Mouse (Mus musculus) CH12F3 (cell line): ENCODE results near the gene Plcxd2.

Experiments
- in situ Hi-C: fragments of 300-500 bp; cut with MboI; formaldehyde crosslinking; loops from 2 replicates; pipeline ENCODE4 v1.14.3; 2020; ENCODE audit warnings: low sequenced_read_pairs

Plcxd2 gene

GRCm38 (mm10) chr16:45942169-45942891, 67.7 kb downstream of the Plcxd2 start:
- in situ Hi-C loops = no loop called here

DNA sequence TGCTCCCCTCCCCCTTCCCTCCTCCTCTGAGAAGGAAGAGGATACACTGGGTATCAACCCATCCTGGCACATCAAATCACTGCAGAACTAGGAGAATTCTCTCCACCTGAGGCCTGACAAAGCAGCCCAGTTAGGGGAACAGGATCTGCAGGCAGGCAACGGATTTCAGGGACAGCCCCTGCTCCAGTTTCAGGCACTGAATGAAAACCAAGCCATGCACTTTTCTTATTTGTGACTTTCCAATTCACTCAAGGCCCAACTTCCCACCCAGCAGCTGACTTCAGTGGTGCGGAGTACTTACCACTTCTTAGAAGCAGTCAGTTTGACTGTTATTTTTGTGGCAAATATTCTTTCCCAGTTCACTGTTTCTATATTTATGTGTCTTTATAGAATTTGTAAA, 69.3 kb downstream of the Plcxd2 start:
- in situ Hi-C loops = no loop called here

- in situ Hi-C loops = no loop called here
These were observed 70.6 kb downstream of the Plcxd2 start for GRCm38 (mm10) chr16:45939436-45939835.

GRCm38 (mm10) chr16:45937381-45937780, 72.6 kb downstream of the Plcxd2 start:
- in situ Hi-C loops = no loop called here

DNA sequence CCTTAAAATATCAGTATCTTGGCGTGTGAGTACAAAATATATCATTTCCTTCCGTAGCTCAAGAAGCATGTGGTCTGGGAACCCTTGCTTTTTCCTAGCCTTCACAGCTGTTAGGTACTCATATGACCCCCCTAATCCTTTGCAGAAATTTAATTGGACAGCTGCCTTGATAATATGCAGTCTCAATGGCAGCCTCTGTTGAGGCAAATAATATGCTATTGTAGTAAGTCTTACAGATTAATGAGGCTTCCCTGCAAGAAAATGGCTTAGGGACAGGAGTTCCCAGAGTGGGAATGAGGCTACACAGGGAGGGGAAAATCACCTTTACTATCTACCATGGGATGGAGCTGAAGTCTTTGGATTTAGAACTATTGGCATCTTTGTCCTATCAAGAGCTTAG, 73.5 kb downstream of the Plcxd2 start:
- in situ Hi-C loops = no loop called here

GRCm38 (mm10) chr16:45935956-45936483, 74.0 kb downstream of the Plcxd2 start:
- in situ Hi-C loops = no loop called here

DNA sequence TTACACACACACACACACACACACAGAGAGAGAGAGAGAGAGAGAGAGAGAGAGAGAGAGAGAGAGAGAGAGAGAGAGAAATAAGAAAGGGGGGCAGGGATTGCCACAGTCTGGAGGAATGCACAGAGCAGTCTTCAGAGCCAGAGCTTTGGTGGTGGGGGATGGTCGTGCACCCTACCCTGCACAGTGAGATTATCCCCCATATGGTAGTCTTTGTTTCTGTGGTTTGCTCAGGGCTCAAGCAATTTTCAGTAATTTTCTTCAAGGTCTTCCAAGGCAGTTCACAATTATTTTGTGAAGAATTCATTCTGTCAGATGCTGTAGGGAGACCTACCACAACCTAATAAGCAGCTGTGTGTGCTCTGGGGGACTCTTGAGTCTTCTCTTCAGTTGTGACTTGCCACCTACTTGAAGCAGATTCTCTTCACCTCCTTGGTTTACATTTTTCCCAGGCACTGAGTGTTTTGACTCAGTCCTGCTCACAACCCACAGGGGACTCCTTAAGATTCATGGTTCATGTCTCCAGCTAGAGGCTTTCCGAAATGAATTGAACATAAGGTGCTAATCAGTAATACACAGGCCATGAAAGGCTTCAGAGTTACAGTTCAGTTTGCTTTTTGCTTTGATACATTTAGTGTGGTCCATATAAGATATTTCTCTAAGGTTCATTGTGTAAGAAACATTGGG, 75.2 kb downstream of the Plcxd2 start:
- in situ Hi-C loops = no loop called here

DNA sequence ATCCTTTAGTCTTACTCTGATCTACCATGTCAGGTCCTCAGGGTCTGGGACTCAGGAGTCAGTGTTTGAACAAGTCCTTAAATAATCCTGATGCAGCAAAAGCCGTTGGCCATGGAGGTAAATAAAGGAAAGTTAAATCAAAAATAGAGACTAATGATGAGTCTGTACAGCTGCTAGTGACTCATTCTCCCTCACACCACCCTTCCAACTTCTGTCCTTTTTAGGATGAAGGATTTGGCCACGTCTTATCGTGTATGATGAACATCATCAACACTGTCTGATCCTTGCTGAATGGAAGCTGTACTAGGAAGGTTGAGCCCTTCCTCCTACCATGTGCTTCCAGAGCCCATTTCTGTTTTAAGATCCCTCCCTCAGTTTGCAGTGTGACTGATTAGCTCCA, 79.7 kb downstream of the Plcxd2 start:
- in situ Hi-C loops = no loop called here

DNA sequence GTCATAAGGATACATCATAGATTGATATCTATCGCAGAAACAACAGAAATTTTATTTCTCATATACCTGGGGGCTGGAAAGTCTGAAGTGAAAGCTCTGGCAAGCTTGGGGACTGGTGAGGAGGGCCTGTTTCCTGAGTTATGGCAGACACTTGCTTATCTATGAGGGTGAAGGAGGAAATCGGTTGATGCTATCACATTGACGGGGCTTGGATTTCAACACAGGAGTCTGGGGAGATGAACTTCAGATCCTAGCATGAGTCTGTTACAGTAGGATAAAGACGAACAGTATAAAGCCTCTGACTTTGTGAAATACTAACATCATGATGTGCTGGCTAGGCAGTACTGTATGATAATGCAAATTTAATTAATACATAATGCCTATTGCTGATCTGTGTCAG, 81.9 kb downstream of the Plcxd2 start:
- in situ Hi-C loops = no loop called here

- in situ Hi-C loops = no loop called here
These were observed 82.4 kb downstream of the Plcxd2 start for GRCm38 (mm10) chr16:45927601-45928000.

- in situ Hi-C loops = no loop called here
These were observed 83.1 kb downstream of the Plcxd2 start for GRCm38 (mm10) chr16:45926875-45927274.

- in situ Hi-C loops = no loop called here
These were observed 86.1 kb downstream of the Plcxd2 start for GRCm38 (mm10) chr16:45923731-45924424.

GRCm38 (mm10) chr16:45922546-45923229, 87.3 kb downstream of the Plcxd2 start:
- in situ Hi-C loops = no loop called here

DNA sequence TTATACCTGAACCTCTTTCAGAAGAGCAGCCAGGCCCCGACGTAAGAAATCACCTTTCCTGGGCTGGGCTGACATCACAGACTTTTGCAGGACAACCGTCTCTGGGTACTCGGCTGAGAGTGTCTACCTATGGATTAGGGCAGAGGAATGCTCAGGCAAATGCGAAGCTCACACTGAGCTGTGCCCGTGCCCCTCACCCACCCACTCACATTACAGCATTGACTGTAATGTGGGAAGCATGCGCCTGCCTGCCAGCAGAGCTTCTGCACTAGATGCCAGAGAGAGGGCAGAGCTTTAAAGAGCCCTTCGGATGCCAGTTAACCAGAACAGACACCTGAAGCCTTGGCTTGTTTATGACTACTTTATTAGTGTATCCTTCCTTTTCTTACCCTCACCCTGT, 90.4 kb downstream of the Plcxd2 start:
- in situ Hi-C loops = no loop called here
